Mouse (Mus musculus) MEL (cell line): ENCODE results near the gene Ppp6r3. TPM values are rescaled to one million over a fixed set of nuclear protein-coding genes. Genes with fewer than 3 reads are reported as not detected.

ENCODE experiments used
- DNase-seq: peaks from one replicate; pipeline ENCODE4 v3.0.0; 2011; ENCODE audit warnings: low read depth, low spot score
- H3K27ac ChIP-seq: 2 replicates; pipeline ENCODE4 v1.5.1; 2012; ENCODE audit warnings: low read depth, mild to moderate bottlenecking, control low read depth, low read length, moderate library complexity; ENCODE audit not compliant: control insufficient read depth
- H3K27me3 ChIP-seq, 2 experiments: fragments of 150-350 bp in 1 of 2; sonication (generic) in 1 of 2; 2 replicates each; pipeline ENCODE4 v1.6.1; 2012; ENCODE audit warnings: low read length in 2 of 2, mild to moderate bottlenecking in 2 of 2, improper control_type of control experiment in 1 of 2, moderate library complexity in 1 of 2; ENCODE audit not compliant: insufficient read depth in 2 of 2, control insufficient read depth in 1 of 2
- H3K36me3 ChIP-seq, 2 experiments: 2 replicates each; pipeline ENCODE4 v1.6.1; 2012 to 2014; ENCODE audit warnings: low read length in 2 of 2, improper control_type of control experiment in 1 of 2, inconsistent platforms in 1 of 2, mild to moderate bottlenecking in 1 of 2; ENCODE audit not compliant: insufficient read depth in 2 of 2, control insufficient read depth in 1 of 2
- H3K4me1 ChIP-seq, 2 experiments: fragments of 150-350 bp in 1 of 2; sonication (generic) in 1 of 2; 2 replicates each; pipeline ENCODE4 v1.6.1; 2012; ENCODE audit warnings: low read length in 2 of 2, improper control_type of control experiment in 1 of 2, mild to moderate bottlenecking in 1 of 2; ENCODE audit not compliant: insufficient read depth in 2 of 2, control insufficient read depth in 1 of 2
- H3K4me3 ChIP-seq, 2 experiments: fragments of 150-350 bp in 1 of 2; sonication (generic) in 1 of 2; 2 replicates each; pipeline ENCODE4 v1.5.1; 2012; ENCODE audit warnings: low read depth in 2 of 2, low read length in 2 of 2, mild to moderate bottlenecking in 2 of 2, moderate library complexity in 2 of 2, control low read depth in 1 of 2, improper control_type of control experiment in 1 of 2; ENCODE audit not compliant: control insufficient read depth in 1 of 2, insufficient read depth in 1 of 2
- H3K79me2 ChIP-seq: 2 replicates; pipeline ENCODE4 v1.6.1; 2012; ENCODE audit warnings: mild to moderate bottlenecking, low read length, moderate library complexity; ENCODE audit not compliant: control insufficient read depth, poor library complexity, insufficient read depth
- H3K9ac ChIP-seq: 2 replicates; pipeline ENCODE4 v1.6.1; 2012; ENCODE audit warnings: low read depth, mild to moderate bottlenecking, control low read depth, low read length, moderate library complexity; ENCODE audit not compliant: control insufficient read depth, poor library complexity, severe bottlenecking
- H3K9me3 ChIP-seq: fragments of 150-350 bp; sonication (generic); replicated peaks from 2 replicates; pipeline ENCODE4 v1.6.1; 2012; ENCODE audit warnings: mild to moderate bottlenecking, low read length, improper control_type of control experiment, moderate library complexity; ENCODE audit not compliant: insufficient read depth
- CHD2 ChIP-seq: IDR thresholded peaks from 2 replicates; pipeline ENCODE4 v1.6.1; 2011; ENCODE audit warnings: low read length, improper control_type of control experiment
- ELF1 ChIP-seq: IDR thresholded peaks from 2 replicates; pipeline ENCODE4 v1.6.1; 2014; ENCODE audit warnings: low read depth, mild to moderate bottlenecking, inconsistent platforms, low read length, improper control_type of control experiment, moderate library complexity
- ETS1 ChIP-seq: IDR thresholded peaks from 2 replicates; pipeline ENCODE4 v1.6.1; 2012; ENCODE audit warnings: low read depth, mild to moderate bottlenecking, inconsistent platforms, low read length, improper control_type of control experiment, moderate library complexity
- GABPA ChIP-seq: IDR thresholded peaks from 2 replicates; pipeline ENCODE4 v1.6.1; 2012; ENCODE audit warnings: low read depth, mild to moderate bottlenecking, inconsistent platforms, low read length, improper control_type of control experiment, moderate library complexity
- JUND ChIP-seq: IDR thresholded peaks from 2 replicates; pipeline ENCODE4 v1.6.1; 2011; ENCODE audit warnings: low read depth, mild to moderate bottlenecking, improper control_type of control experiment, low read length
- KAT2A ChIP-seq: conservative IDR thresholded peaks from 2 replicates; pipeline ENCODE4 v1.6.1; 2012; ENCODE audit warnings: low read depth, low read length, improper control_type of control experiment, inconsistent platforms
- MAFK ChIP-seq: IDR thresholded peaks from 2 replicates; pipeline ENCODE4 v1.6.1; 2011; ENCODE audit warnings: low read depth, mild to moderate bottlenecking, low read length, improper control_type of control experiment, borderline replicate concordance
- MAZ ChIP-seq: IDR thresholded peaks from 2 replicates; pipeline ENCODE4 v1.6.1; 2012; ENCODE audit warnings: low read depth, mild to moderate bottlenecking, inconsistent platforms, low read length, improper control_type of control experiment
- MEF2A ChIP-seq: IDR thresholded peaks from 2 replicates; pipeline ENCODE4 v1.6.1; 2014; ENCODE audit warnings: low read depth, mild to moderate bottlenecking, inconsistent platforms, low read length, improper control_type of control experiment; ENCODE audit not compliant: poor library complexity, insufficient replicate concordance, severe bottlenecking; ENCODE audit errors: extremely low read depth
- POLR2AphosphoS5 ChIP-seq: IDR thresholded peaks from 2 replicates; pipeline ENCODE4 v1.6.1; 2012; ENCODE audit warnings: low read depth, borderline replicate concordance, mild to moderate bottlenecking, inconsistent platforms, low read length, moderate library complexity, mixed read lengths
- RCOR1 ChIP-seq: IDR thresholded peaks from 2 replicates; pipeline ENCODE4 v1.6.1; 2012; ENCODE audit warnings: low read depth, mild to moderate bottlenecking, inconsistent platforms, low read length, improper control_type of control experiment
- SIN3A ChIP-seq: IDR thresholded peaks from 2 replicates; pipeline ENCODE4 v1.6.1; 2012; ENCODE audit warnings: low read length, improper control_type of control experiment, inconsistent platforms
- SMC3 ChIP-seq: IDR thresholded peaks from 2 replicates; pipeline ENCODE4 v1.6.1; 2011; ENCODE audit warnings: low read depth, low read length, improper control_type of control experiment
- TAL1 ChIP-seq: IDR thresholded peaks from 2 replicates; pipeline ENCODE4 v1.6.1; 2012; ENCODE audit warnings: mild to moderate bottlenecking, inconsistent platforms, low read length, moderate library complexity, mixed read lengths
- TBP ChIP-seq: IDR thresholded peaks from 2 replicates; pipeline ENCODE4 v1.8.0; 2011; ENCODE audit warnings: low read depth, low read length, improper control_type of control experiment
- TCF12 ChIP-seq: IDR thresholded peaks from 2 replicates; pipeline ENCODE4 v1.6.1; 2014; ENCODE audit warnings: low read depth, mild to moderate bottlenecking, inconsistent platforms, low read length, improper control_type of control experiment, moderate library complexity
- USF1 ChIP-seq: IDR thresholded peaks from 2 replicates; pipeline ENCODE4 v1.6.1; 2014; ENCODE audit warnings: low read depth, mild to moderate bottlenecking, inconsistent platforms, low read length, improper control_type of control experiment, moderate library complexity
- USF2 ChIP-seq, 2 experiments: IDR thresholded peaks; 2 replicates each; pipeline ENCODE4 v1.6.1; 2011 to 2012; ENCODE audit warnings: improper control_type of control experiment in 2 of 2, low read length in 2 of 2, borderline replicate concordance in 1 of 2, inconsistent platforms in 1 of 2, low read depth in 1 of 2, mild to moderate bottlenecking in 1 of 2; ENCODE audit not compliant: insufficient read depth in 1 of 2
- ZC3H11A ChIP-seq: IDR thresholded peaks from 2 replicates; pipeline ENCODE4 v1.6.1; 2012; ENCODE audit warnings: low read depth, mild to moderate bottlenecking, inconsistent platforms, low read length, improper control_type of control experiment
- ZNF384 ChIP-seq: IDR thresholded peaks from 2 replicates; pipeline ENCODE4 v1.6.1; 2012; ENCODE audit warnings: low read depth, mild to moderate bottlenecking, inconsistent platforms, low read length, improper control_type of control experiment
- polyA plus RNA-seq, 2 experiments: library from polyadenylated mRNA; stranded (reverse) in 1 of 2; unstranded in 1 of 2; fragments of >175 nt in 1 of 2; fragments of >200 nt in 1 of 2; gene quantifications; 2 replicates each; pipeline versions ENCODE4 v1.2.1 to v1.2.4; 2012; ENCODE audit warnings: low replicate concordance in 2 of 2, low read depth in 1 of 2; ENCODE audit not compliant: insufficient read length in 2 of 2, insufficient read depth in 1 of 2, missing spikeins in 1 of 2
- total RNA-seq: library from RNA; depleted of rRNA; stranded (reverse); fragments of 300-350 nt; gene quantifications from 2 replicates; pipeline ENCODE4 v1.2.3, GENCODE M21; 2012

The Ppp6r3 gene
- total and polyA plus RNA-seq, 3 experiments: 49.4 to 135 (median 70.0) TPM

DNA sequence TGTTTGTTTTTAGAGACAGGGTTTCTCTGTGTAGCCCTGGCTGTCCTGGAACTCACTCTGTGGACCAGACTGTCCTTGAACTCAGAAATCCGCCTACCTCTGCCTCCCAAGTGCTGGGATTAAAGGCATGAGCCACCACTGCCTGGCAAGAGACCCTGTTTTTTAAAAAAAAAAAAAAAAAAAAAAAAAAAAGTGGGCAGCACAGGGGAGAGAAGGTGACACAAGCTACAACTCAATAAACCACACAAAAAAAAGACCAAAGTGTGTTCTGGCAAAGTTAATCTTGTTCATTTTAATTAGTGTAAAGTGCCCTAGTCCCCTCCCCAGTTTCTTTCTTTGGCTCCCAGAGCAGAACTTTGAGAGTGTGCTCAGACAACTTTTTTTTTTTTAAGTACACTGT lies 26.3 kb downstream of the Ppp6r3 start:
- TF ChIP-seq ZNF384 (no peak; the same call in 1 of the 2 replicates), TAL1 (no peak), ZC3H11A (no peak), USF1 (no peak), RCOR1 (no peak), ELF1 (no peak)
- Histone ChIP-seq H3K9me3 (no peaks in the 10 kb centered on the region), H3K9ac (no peak overlapping the region), H3K27ac (no peak overlapping the region), H3K36me3 (peaks cover 0 to under 1% of the 10 kb centered on the region in 2 experiments; a peak in 3 of 4 replicates), H3K79me2 (peaks cover 54% of the 10 kb centered on the region), H3K27me3 (no peaks in the 10 kb centered on the region), H3K4me1 (no peaks in the 10 kb centered on the region), H3K4me3 (no peak overlapping the region)
- no peak for DNase-seq

GRCm38 (mm10) chr19:3548311-3548710 lies 27.2 kb downstream of the Ppp6r3 start:
- Histone ChIP-seq H3K9me3 (no peaks in the 10 kb centered on the region), H3K4me3 (no peak overlapping the region), H3K27me3 (no peaks in the 10 kb centered on the region), H3K4me1 (no peaks in the 10 kb centered on the region), H3K27ac (no peak overlapping the region), H3K79me2 (peaks cover 49% of the 10 kb centered on the region), H3K36me3 (peaks cover 2 to 4% of the 10 kb centered on the region in 2 experiments; a peak in 3 of 4 replicates), H3K9ac (no peak overlapping the region)
- TF ChIP-seq USF2 (IDR thresholded peaks at IDR 0.05; ENCODE audit: borderline replicate concordance in 1 of 2, insufficient read depth in 1 of 2, low read depth in 1 of 2, low read length in 2 of 2) (no peak), CHD2 (no peak), TCF12 (no peak), SMC3 (no peak), KAT2A (no peak), GABPA (no peak), MAZ (no peak), TBP (no peak), ELF1 (no peak), ETS1 (no peak), MEF2A (no peak), MAFK (no peak), JUND (no peak), SIN3A (no peak), POLR2AphosphoS5 (no peak)
- DNase-seq: no peak
